Mouse (Mus musculus) embryonic facial prominence, embryonic 10.5 days (tissue): Measurements from ENCODE around the gene Rabgap1l. TPM values are rescaled to one million over a fixed set of nuclear protein-coding genes. Genes with fewer than 3 reads are reported as not detected.

Experiments used
- DNase-seq: peaks from one replicate; pipeline ENCODE4 v3.0.0-alpha.2; 2017; ENCODE audit warnings: low spot score
- H3K27ac ChIP-seq: fragments of 300-500 bp; sonication (generic); replicated peaks from 2 replicates; pipeline ENCODE4 v1.5.1; 2016; ENCODE audit warnings: mild to moderate bottlenecking
- H3K27me3 ChIP-seq: fragments of 300-500 bp; sonication (generic); replicated peaks from 2 replicates; pipeline ENCODE4 v1.6.1; 2016; ENCODE audit warnings: low read depth, mild to moderate bottlenecking; ENCODE audit not compliant: poor library complexity, severe bottlenecking
- H3K36me3 ChIP-seq: fragments of 300-500 bp; sonication (generic); replicated peaks from 2 replicates; pipeline ENCODE4 v1.6.1; 2016; ENCODE audit warnings: mild to moderate bottlenecking, moderate library complexity
- H3K4me1 ChIP-seq: fragments of 300-500 bp; sonication (generic); 2 replicates; pipeline ENCODE4 v1.6.1; 2016
- H3K4me3 ChIP-seq: fragments of 300-500 bp; sonication (generic); 2 replicates; pipeline ENCODE4 v1.5.1; 2016; ENCODE audit warnings: mild to moderate bottlenecking, moderate library complexity
- H3K9me3 ChIP-seq: fragments of 300-500 bp; sonication (generic); 2 replicates; pipeline ENCODE4 v1.6.1; 2016; ENCODE audit warnings: mild to moderate bottlenecking
- WGBS: fragments of 180-500 bp; shearing (Covaris S2); methylation state at CpG from one replicate; pipeline ENCODE4 v1.1.7; 2016; 5-methylcytosine and 5-hydroxymethylcytosine counted together
- polyA plus RNA-seq: library from polyadenylated mRNA; unstranded; fragments of >200 nt; fragmentation: Nextera tagmentation; extraction: Ambion mirVana; gene quantifications from 2 replicates; pipeline ENCODE4 v1.2.1, GENCODE M21; 2016

Gene Rabgap1l
- polyA plus RNA-seq, 1 experiment from 2014 or later: 11.2 TPM

GRCm38 (mm10) chr1:160320690-160321089, 472.3 kb downstream of the Rabgap1l start:
- no peak for DNase-seq
- 85% methylated on average over 1 of the region's 1 CpGs for WGBS
- Histone ChIP-seq H3K27me3 (no peaks in the 10 kb centered on the region), H3K9me3 (no peaks in the 10 kb centered on the region), H3K27ac (no peak overlapping the region), H3K36me3 (no peaks in the 10 kb centered on the region), H3K4me3 (no peak overlapping the region), H3K4me1 (peaks cover 5% of the 10 kb centered on the region)

- Histone ChIP-seq H3K36me3 (no peaks in the 10 kb centered on the region), H3K4me1 (no peaks in the 10 kb centered on the region), H3K27me3 (no peaks in the 10 kb centered on the region), H3K4me3 (no peak overlapping the region), H3K27ac (no peak overlapping the region), H3K9me3 (no peaks in the 10 kb centered on the region)
- DNase-seq: no peak
- WGBS: 72% methylated on average over 8 of the region's 8 CpGs
These were observed 474.8 kb downstream of the Rabgap1l start for GRCm38 (mm10) chr1:160318057-160318725.

GRCm38 (mm10) chr1:160316239-160316638, 476.8 kb downstream of the Rabgap1l start:
- DNase-seq: no peak
- H3K4me1 ChIP-seq: no peaks in the 10 kb centered on the region
- 95% methylated on average over 2 of the region's 2 CpGs for WGBS
- H3K27me3 ChIP-seq: no peaks in the 10 kb centered on the region
- H3K9me3 ChIP-seq: no peaks in the 10 kb centered on the region
- H3K27ac ChIP-seq: no peak overlapping the region
- H3K36me3 ChIP-seq: no peaks in the 10 kb centered on the region
- H3K4me3 ChIP-seq: no peak overlapping the region

- Histone ChIP-seq H3K4me1 (peaks cover 9% of the 10 kb centered on the region), H3K9me3 (no peaks in the 10 kb centered on the region), H3K4me3 (no peak overlapping the region), H3K27ac (no peak overlapping the region), H3K27me3 (no peaks in the 10 kb centered on the region), H3K36me3 (no peaks in the 10 kb centered on the region)
- WGBS: 93% methylated on average over 4 of the region's 4 CpGs
- DNase-seq: no peak
These were observed 480.4 kb downstream of the Rabgap1l start for GRCm38 (mm10) chr1:160312658-160313057.

GRCm38 (mm10) chr1:160311861-160312260, 481.1 kb downstream of the Rabgap1l start:
- DNase-seq: no peak
- no peak overlapping the region for H3K4me3 ChIP-seq
- 20% methylated on average over 2 of the region's 2 CpGs for WGBS
- no peaks in the 10 kb centered on the region for H3K27me3 ChIP-seq
- H3K4me1 ChIP-seq: peaks cover 9% of the 10 kb centered on the region
- H3K36me3 ChIP-seq: no peaks in the 10 kb centered on the region
- H3K27ac ChIP-seq: no peak overlapping the region
- H3K9me3 ChIP-seq: no peaks in the 10 kb centered on the region

- no peak for DNase-seq
- 36% methylated on average over 5 of the region's 5 CpGs for WGBS
- Histone ChIP-seq H3K9me3 (no peaks in the 10 kb centered on the region), H3K27me3 (no peaks in the 10 kb centered on the region), H3K36me3 (no peaks in the 10 kb centered on the region), H3K27ac (no peak overlapping the region), H3K4me3 (no peak overlapping the region), H3K4me1 (peaks cover 9% of the 10 kb centered on the region)
These were observed 483.1 kb downstream of the Rabgap1l start for GRCm38 (mm10) chr1:160309951-160310350.

GRCm38 (mm10) chr1:160308996-160309395, 484.0 kb downstream of the Rabgap1l start:
- no peak for DNase-seq
- no peaks in the 10 kb centered on the region for H3K9me3 ChIP-seq
- H3K27ac ChIP-seq: no peak overlapping the region; the same call in 1 of the 2 replicates
- no peaks in the 10 kb centered on the region for H3K36me3 ChIP-seq
- 14% methylated on average over 7 of the region's 7 CpGs for WGBS
- H3K4me3 ChIP-seq: no peak overlapping the region
- H3K4me1 ChIP-seq: peaks cover 9% of the 10 kb centered on the region
- H3K27me3 ChIP-seq: no peaks in the 10 kb centered on the region

GRCm38 (mm10) chr1:160308498-160308897, 484.5 kb downstream of the Rabgap1l start:
- Histone ChIP-seq H3K27me3 (no peaks in the 10 kb centered on the region), H3K27ac (no peak overlapping the region), H3K4me3 (no peak overlapping the region), H3K9me3 (no peaks in the 10 kb centered on the region), H3K4me1 (peaks cover 9% of the 10 kb centered on the region), H3K36me3 (no peaks in the 10 kb centered on the region)
- no peak for DNase-seq
- WGBS: 63% methylated on average over 7 of the region's 7 CpGs

- no peaks in the 10 kb centered on the region for H3K9me3 ChIP-seq
- WGBS: 66% methylated on average over 10 of the region's 10 CpGs
- no peak for DNase-seq
- H3K4me3 ChIP-seq: no peak overlapping the region
- H3K27ac ChIP-seq: no peak overlapping the region
- H3K27me3 ChIP-seq: no peaks in the 10 kb centered on the region
- H3K4me1 ChIP-seq: peaks cover 9% of the 10 kb centered on the region
- H3K36me3 ChIP-seq: no peaks in the 10 kb centered on the region
These were observed 486.0 kb downstream of the Rabgap1l start for GRCm38 (mm10) chr1:160306866-160307616.

- DNase-seq: no peak
- Histone ChIP-seq H3K4me1 (peaks cover 9% of the 10 kb centered on the region), H3K9me3 (no peaks in the 10 kb centered on the region), H3K4me3 (no peak overlapping the region), H3K27ac (no peak overlapping the region), H3K36me3 (no peaks in the 10 kb centered on the region), H3K27me3 (no peaks in the 10 kb centered on the region)
- WGBS: 78% methylated on average over 6 of the region's 6 CpGs
These were observed 486.7 kb downstream of the Rabgap1l start for GRCm38 (mm10) chr1:160306336-160306735.

GRCm38 (mm10) chr1:160305826-160306225, 487.2 kb downstream of the Rabgap1l start:
- peaks cover 9% of the 10 kb centered on the region for H3K4me1 ChIP-seq
- H3K36me3 ChIP-seq: no peaks in the 10 kb centered on the region
- no peaks in the 10 kb centered on the region for H3K9me3 ChIP-seq
- H3K27ac ChIP-seq: no peak overlapping the region
- no peak overlapping the region for H3K4me3 ChIP-seq
- no peak for DNase-seq
- 89% methylated on average over 1 of the region's 1 CpGs for WGBS
- H3K27me3 ChIP-seq: no peaks in the 10 kb centered on the region

- peaks cover 8% of the 10 kb centered on the region for H3K4me1 ChIP-seq
- no peak overlapping the region for H3K27ac ChIP-seq
- H3K4me3 ChIP-seq: no peak overlapping the region
- no peaks in the 10 kb centered on the region for H3K9me3 ChIP-seq
- no peak for DNase-seq
- no peaks in the 10 kb centered on the region for H3K36me3 ChIP-seq
- no peaks in the 10 kb centered on the region for H3K27me3 ChIP-seq
- WGBS: 73% methylated on average over 6 of the region's 6 CpGs
These were observed 488.0 kb downstream of the Rabgap1l start for GRCm38 (mm10) chr1:160304969-160305498.

- Histone ChIP-seq H3K9me3 (no peaks in the 10 kb centered on the region), H3K27me3 (no peaks in the 10 kb centered on the region), H3K4me1 (peaks cover 7% of the 10 kb centered on the region; the same call in 1 of the 2 replicates), H3K27ac (no peak overlapping the region), H3K4me3 (no peak overlapping the region), H3K36me3 (no peaks in the 10 kb centered on the region)
- 78% methylated on average over 1 of the region's 1 CpGs for whole genome bisulfite sequencing
- DNase-seq: no peak
These were observed 490.7 kb downstream of the Rabgap1l start for GRCm38 (mm10) chr1:160302268-160302667.
